Mouse (Mus musculus) heart, adult 11 months (tissue): ENCODE measurements around the gene Kdm4b.

Experiments used
- DNase-seq: peaks from one replicate; pipeline ENCODE4 v3.0.0; 2022

The Kdm4b gene

GRCm38 (mm10) chr17:56300186-56300585 is 25.7 kb upstream of the Kdm4b start, which contains the start of gene Arrdc5:
TSS of gene Arrdc5 (minus strand) at chr17:56300286.
- DNase-seq, result no peak

GRCm38 (mm10) chr17:56302363-56302996 is 23.4 kb upstream of the Kdm4b start:
- no peak for DNase-seq

GRCm38 (mm10) chr17:56303160-56303846 is 22.6 kb upstream of the Kdm4b start, which contains the start of gene Uhrf1:
TSS of gene Uhrf1 (plus strand) at chr17:56303321.
- DNase-seq, result peak; percentile 99

DNA sequence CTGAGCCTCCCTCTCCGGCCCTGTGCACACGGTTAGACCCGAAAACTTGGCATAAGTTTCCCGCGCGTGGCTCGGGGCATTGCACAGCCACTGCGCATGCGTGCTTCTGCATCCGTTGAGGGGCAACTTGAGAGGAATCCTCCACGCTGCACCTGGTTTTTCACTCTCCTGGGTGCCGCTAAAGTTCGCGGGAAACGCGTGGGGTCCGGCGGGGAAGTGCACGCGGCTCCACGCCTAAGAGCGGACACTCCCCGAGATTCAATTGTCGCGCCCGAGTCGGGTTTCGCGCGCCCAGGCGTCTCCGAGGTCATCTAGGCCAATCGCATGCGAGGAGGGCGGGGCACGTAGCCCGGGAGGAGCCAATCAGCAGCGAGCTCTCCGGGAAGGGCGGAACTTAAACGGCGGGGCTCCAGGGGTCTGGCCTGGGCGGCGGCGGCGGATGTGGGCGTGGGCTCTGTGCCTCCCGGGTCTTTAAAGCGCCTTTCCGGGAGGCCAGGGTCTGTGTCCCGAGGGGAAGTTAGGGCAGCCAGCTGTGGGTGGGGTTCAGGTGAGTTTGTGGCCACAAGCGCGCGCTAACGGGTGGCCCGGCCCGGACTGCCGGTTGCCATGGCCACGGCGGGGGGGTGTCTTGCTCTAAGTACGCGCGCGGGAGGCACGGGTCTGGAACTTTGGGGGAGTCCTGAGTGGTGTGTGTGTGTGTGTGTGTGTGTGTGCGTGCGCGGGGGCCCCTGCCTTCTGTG is 21.8 kb upstream of the Kdm4b start:
- peak; percentile 100 for DNase-seq

DNA sequence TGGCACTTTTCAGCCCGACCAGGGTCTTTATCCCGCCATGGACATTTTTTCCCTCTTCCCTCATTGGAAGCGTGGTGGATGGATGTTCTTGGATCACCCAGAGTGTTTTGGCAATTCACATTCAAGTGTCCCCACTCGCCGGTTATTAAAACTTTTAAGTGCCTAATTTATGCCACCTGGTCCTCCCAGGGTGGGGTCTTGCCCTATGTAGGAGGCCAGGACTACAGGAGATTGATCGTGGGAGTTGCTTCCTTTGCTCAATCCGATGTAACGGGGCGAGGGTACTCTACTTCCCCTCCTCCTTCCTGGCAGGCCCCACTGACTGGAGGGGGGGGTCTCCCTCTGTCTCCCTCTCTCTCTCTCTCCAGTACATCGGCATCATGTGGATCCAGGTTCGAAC is 21.1 kb upstream of the Kdm4b start:
- no peak for DNase-seq

- no peak for DNase-seq
Observed at GRCm38 (mm10) chr17:56305156-56305555, 20.7 kb upstream of the Kdm4b start.

DNA sequence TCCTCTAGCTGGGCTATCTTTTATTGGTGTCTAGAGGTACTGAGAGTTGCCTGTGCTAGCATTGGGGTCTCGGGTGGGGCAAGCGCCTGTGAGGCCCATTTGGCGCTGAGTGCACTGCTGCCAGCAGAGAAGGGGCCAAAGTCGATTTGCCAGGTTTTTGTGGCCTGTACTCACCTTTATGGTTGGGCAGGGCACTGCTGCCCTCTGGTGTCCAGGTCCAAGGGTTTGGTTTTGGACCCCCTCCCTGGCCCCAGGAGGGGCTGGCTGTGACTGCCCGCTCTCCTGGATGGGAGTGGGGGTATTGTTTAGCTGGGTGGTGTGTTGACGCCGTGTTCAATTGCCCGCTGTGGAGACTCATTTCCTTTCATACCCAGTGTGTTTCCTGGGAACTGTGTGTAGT is 20.0 kb upstream of the Kdm4b start:
- DNase-seq, result no peak

DNA sequence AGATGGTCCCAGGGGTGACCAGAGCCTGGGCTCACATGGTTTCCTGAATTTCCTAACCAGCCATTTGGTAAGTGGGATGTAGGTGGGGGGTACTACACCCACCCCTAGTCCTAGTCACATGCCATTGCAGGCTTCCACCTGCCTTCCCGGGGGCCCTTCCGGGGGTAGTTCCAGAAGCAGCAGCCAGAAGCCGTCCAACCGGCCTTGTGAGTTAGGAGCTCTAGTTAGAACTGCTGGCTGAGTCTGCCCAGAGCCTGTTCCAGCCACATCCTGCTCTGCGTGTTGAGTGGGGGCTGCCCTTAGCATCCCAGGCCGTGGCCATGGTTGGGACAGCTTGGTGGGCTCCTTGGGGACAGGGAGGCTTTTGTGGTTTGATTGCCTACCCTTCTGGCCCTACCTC is 17.8 kb upstream of the Kdm4b start:
- no peak for DNase-seq

GRCm38 (mm10) chr17:56309191-56309945 is 16.5 kb upstream of the Kdm4b start:
- no peak for DNase-seq

- no peak for DNase-seq
Observed at GRCm38 (mm10) chr17:56324419-56324818, 1.4 kb upstream of the Kdm4b start.

- DNase-seq, result no peak
Observed at GRCm38 (mm10) chr17:56326153-56327147, 588 bp downstream of the Kdm4b start.

GRCm38 (mm10) chr17:56329267-56329666 is 3.4 kb downstream of the Kdm4b start:
- DNase-seq, result no peak

GRCm38 (mm10) chr17:56330345-56330744 is 4.5 kb downstream of the Kdm4b start:
- DNase-seq, result no peak

- DNase-seq, result peak; percentile 97
Observed at GRCm38 (mm10) chr17:56331256-56331655, 5.4 kb downstream of the Kdm4b start.

GRCm38 (mm10) chr17:56332987-56333386 is 7.1 kb downstream of the Kdm4b start:
- no peak for DNase-seq

DNA sequence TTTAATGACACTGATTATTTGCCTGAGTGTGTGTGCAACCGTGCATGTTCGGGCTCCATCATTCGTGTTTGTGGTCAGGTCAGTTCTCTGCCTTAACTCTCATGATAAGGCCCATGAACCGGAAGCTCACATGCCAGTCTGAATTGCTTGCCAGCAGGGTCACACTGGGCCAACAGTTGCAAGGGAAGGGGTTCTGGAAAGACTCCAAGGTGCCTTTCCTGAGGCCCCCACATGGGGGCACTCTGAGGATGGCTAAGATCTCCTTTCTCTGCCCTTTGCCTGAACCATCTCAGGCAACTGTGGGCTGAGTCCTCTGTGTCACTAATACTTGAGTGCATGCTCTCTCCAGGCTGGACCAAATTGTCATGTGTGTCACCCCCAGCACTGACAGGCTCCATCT is 11.3 kb downstream of the Kdm4b start:
- peak; percentile 94 for DNase-seq

GRCm38 (mm10) chr17:56337791-56338190 is 11.9 kb downstream of the Kdm4b start:
- DNase-seq, result no peak

DNA sequence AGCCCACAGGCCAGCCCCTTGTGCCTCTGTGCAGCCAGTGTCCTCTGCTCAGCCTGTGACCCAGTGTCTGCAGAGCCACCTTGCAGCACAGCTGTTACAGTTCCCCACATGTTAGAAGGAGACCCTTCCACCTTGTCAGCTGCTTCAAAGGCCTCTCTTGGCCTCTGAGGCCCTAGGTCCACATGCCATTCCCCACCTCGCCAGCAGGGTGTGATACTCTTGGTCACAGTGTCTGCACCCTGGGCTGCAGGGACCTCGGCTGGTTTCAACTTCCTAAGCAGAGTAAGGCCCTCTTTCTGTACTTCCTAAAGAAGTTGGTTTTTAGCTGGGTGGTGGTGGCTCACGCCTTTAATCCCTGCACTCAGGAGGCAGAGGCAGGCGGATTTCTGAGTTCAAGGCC is 13.0 kb downstream of the Kdm4b start:
- DNase-seq, result no peak

DNA sequence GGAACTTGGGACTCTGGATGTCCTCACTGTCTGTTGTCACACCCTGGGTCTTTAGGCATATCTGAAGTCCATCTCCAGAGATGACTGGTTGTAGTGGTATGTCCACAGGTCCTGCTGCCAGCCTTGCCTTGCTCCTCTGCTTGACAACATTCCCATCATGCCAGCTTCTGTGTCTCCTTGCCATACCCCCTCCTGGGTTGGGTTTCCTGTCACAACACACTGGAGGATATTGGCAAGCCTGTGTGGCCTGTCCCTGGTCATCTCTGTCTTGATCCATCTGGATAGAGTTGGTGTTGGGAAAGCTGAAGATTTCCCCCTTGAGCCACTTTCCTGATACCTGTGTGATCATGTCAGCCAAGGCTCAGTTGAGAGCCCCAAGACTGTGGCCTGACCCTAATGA is 14.9 kb downstream of the Kdm4b start:
- no peak for DNase-seq

DNA sequence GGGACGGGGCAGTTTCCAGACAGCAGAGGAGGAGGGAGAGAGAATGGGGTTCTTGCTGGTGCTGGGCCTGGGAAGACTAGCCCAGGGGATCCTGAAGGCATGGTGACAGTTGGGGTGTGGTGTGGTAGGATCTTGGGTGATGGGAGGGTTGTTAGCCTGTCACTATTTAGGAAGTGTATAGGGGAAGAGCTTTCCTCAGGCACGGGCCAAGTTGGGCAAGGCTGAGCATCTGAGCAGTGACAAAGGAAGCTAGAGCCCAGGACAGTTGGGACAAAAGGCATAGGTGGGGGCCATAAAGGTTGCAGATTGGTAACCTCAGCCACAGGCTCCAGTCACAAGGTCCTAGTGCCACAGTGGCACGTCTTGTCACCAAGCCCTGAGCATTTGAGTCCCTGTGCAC is 17.6 kb downstream of the Kdm4b start:
- DNase-seq, result no peak

- no peak for DNase-seq
Observed at GRCm38 (mm10) chr17:56345364-56345763, 19.5 kb downstream of the Kdm4b start.

- no peak for DNase-seq
Observed at GRCm38 (mm10) chr17:56348128-56348527, 22.3 kb downstream of the Kdm4b start.
